Mouse (Mus musculus): ENCODE measurements at regions not wholly inside any gene's neighbourhood (a gene's known extent, or its start where the extent isn't known, plus 50 kb on each side); places are given as distances from the start of the nearest gene placed in this dataset.

GRCm38 (mm10) chr10:99441014-99441413, 178.0 kb downstream of the Dusp6 start:
- Histone ChIP-seq H3K27me3 (replicated peaks; ENCODE audit: control insufficient read depth, insufficient read depth, low read length) (no peaks in the 10 kb centered on the region), H3K4me2 (ENCODE audit: low read length) (no peak overlapping the region), H3K4me1 (ENCODE audit: control insufficient read depth, insufficient read depth, low read depth, low read length) (no peaks in the 10 kb centered on the region), H3K27ac (ENCODE audit: low read depth, low read length) (peak overlapping the region; percentile 20; the same call in 1 of the 2 replicates), H3K9ac (ENCODE audit: low read depth, low read length) (no peak overlapping the region), H3K4me3 (ENCODE audit: low read length) (no peak overlapping the region), H3K9me3 (ENCODE audit: control insufficient read depth, low read length) (no peaks in the 10 kb centered on the region), H3K36me3 (ENCODE audit: control insufficient read depth, insufficient read depth, low read length) (no peaks in the 10 kb centered on the region)
- ATAC-seq: no peak
- 40% methylated on average over 6 of the region's 6 CpGs for WGBS

DNA sequence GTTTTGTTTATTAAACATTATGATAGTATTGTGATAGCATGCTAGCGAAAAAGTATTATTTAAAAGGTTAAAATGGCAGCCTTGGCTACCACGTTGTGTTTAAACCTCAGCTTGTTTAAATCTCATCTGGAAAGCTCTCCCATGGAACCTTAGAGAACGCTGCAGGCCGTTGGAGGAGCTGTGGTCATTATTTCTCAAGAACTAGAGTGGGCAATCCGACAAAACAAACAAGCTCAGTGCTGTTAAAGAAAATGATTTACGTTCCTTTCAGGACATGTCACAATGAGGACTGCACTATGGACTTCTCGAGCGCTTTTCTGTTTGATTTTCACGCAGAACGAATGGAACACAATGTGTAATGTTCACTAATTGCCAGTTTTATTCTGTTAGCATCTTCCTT, 178.9 kb downstream of the Dusp6 start:
- Histone ChIP-seq H3K4me3 (ENCODE audit: low read length) (no peak overlapping the region), H3K9ac (ENCODE audit: low read depth, low read length) (no peak overlapping the region), H3K27ac (ENCODE audit: low read depth, low read length) (no peak overlapping the region), H3K4me2 (ENCODE audit: low read length) (no peak overlapping the region), H3K4me1 (ENCODE audit: control insufficient read depth, insufficient read depth, low read depth, low read length) (no peaks in the 10 kb centered on the region), H3K27me3 (replicated peaks; ENCODE audit: control insufficient read depth, insufficient read depth, low read length) (no peaks in the 10 kb centered on the region), H3K9me3 (ENCODE audit: control insufficient read depth, low read length) (no peaks in the 10 kb centered on the region), H3K36me3 (ENCODE audit: control insufficient read depth, insufficient read depth, low read length) (no peaks in the 10 kb centered on the region)
- 38% methylated on average over 10 of the region's 10 CpGs for WGBS
- no peak for ATAC-seq

GRCm38 (mm10) chr10:99443453-99444170, 180.6 kb downstream of the Dusp6 start:
- Histone ChIP-seq H3K9ac (ENCODE audit: low read depth, low read length) (no peak overlapping the region), H3K4me1 (ENCODE audit: control insufficient read depth, insufficient read depth, low read depth, low read length) (no peaks in the 10 kb centered on the region), H3K36me3 (ENCODE audit: control insufficient read depth, insufficient read depth, low read length) (no peaks in the 10 kb centered on the region), H3K27ac (ENCODE audit: low read depth, low read length) (no peak overlapping the region), H3K4me3 (ENCODE audit: low read length) (no peak overlapping the region), H3K4me2 (ENCODE audit: low read length) (no peak overlapping the region), H3K9me3 (ENCODE audit: control insufficient read depth, low read length) (no peaks in the 10 kb centered on the region), H3K27me3 (replicated peaks; ENCODE audit: control insufficient read depth, insufficient read depth, low read length) (no peaks in the 10 kb centered on the region)
- WGBS: 90% methylated on average over 18 of the region's 18 CpGs
- ATAC-seq: no peak

DNA sequence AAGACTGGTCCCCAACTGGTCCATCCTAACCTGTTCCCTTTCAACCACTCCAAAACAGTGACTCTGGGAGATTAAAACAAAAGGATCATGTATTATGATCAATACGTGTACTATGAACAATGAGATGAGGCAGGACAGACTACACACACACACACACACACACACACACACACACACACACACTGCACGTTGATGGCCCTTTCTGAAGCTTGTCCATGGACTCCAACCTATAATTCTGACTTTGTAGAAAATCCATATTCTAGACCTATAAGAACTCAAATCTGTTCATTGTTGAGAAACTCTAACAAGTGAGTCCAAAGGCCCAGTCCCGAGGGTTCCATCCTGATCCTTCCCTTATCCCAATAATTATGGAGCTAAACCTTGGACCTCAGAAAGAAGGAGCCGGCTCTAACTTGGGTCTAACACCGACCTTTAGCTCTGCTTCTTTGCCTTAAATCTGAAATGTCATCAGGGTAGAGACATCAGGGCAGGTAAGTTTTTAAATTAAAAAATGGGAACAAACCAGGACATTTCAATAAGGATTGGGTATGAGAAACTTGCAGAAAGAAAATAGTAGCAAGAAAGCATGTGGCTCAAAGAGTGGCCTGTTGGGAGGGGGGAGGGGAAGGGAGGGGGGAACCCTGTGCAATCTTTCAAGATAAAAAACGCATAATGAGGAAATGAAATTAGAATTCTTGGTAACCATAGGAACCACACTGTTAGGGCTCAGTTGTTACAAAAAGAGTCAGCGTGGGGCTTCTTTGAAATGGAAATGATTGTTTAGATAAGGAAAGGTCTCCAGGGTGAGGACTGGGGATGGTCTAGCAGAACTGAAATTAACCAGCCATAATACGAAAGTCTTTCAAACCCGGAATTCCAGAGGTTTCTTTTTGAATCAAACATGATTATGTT, 187.9 kb downstream of the Dusp6 start:
- Histone ChIP-seq H3K9me3 (ENCODE audit: control insufficient read depth, low read length) (no peaks in the 10 kb centered on the region), H3K9ac (ENCODE audit: low read depth, low read length) (no peak overlapping the region), H3K27ac (ENCODE audit: low read depth, low read length) (0 out of 2 replicates have a peak overlapping the region, but pooled peaks have one; percentile 12), H3K4me3 (ENCODE audit: low read length) (no peak overlapping the region), H3K36me3 (ENCODE audit: control insufficient read depth, insufficient read depth, low read length) (no peaks in the 10 kb centered on the region), H3K4me2 (ENCODE audit: low read length) (peak overlapping the region; percentile 25; the same call in 1 of the 2 replicates), H3K27me3 (replicated peaks; ENCODE audit: control insufficient read depth, insufficient read depth, low read length) (no peaks in the 10 kb centered on the region), H3K4me1 (ENCODE audit: control insufficient read depth, insufficient read depth, low read depth, low read length) (peaks cover 7% of the 10 kb centered on the region; the same call in 1 of the 2 replicates)
- WGBS: 30% methylated on average over 9 of the region's 9 CpGs
- peak; percentile 81 for ATAC-seq

DNA sequence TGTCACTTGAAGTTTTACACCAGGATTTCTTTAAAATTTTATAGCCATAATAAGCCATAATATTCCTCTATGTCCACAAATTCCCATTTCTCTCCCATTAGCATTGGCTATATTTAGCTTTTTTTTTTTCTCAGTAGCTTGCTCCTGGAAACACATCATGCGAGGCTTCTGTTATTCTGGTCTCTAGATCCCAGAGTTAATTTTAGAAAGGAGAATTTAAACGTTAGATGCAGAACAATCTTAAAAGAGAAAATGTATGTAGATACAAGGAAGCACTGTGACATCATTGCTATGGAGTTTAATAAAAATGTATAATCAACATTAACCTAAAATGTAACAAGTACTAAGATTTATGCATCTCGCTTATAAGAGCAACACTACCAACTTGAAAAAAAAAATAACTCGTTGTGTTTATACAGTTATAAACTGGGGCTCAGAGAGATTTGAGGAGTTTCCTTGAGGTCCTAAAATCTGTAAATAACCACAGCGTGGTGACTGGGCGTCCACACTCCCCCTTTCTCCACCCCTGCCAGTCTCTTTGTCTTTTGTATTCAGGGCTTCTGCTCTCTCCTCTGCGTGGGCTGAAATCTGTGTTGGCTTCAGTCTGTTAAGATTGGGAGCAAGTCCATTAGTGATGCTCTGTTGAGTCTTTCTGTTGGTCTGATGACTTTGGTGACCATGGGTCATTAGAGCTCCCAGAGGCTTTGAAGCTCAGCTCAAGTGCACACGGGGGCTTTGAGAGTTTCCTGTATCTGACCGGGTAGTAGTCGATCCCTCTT, 188.8 kb downstream of the Dusp6 start:
- no peak overlapping the region for H3K9ac ChIP-seq (ENCODE audit: low read depth, low read length)
- no peaks in the 10 kb centered on the region for H3K9me3 ChIP-seq (ENCODE audit: control insufficient read depth, low read length)
- no peak overlapping the region for H3K4me3 ChIP-seq (ENCODE audit: low read length)
- peak; percentile 59 for ATAC-seq
- 11% methylated on average over 10 of the region's 10 CpGs for WGBS
- no peaks in the 10 kb centered on the region for H3K36me3 ChIP-seq (ENCODE audit: control insufficient read depth, insufficient read depth, low read length)
- peak overlapping the region; percentile 15; the same call in 1 of the 2 replicates for H3K4me2 ChIP-seq (ENCODE audit: low read length)
- no peaks in the 10 kb centered on the region for H3K27me3 ChIP-seq (replicated peaks; ENCODE audit: control insufficient read depth, insufficient read depth, low read length)
- peak overlapping the region; percentile 42; the same call in 1 of the 2 replicates for H3K27ac ChIP-seq (ENCODE audit: low read depth, low read length)
- peaks cover 7% of the 10 kb centered on the region; the same call in 1 of the 2 replicates for H3K4me1 ChIP-seq (ENCODE audit: control insufficient read depth, insufficient read depth, low read depth, low read length)

- Histone ChIP-seq H3K27ac (ENCODE audit: low read depth, low read length) (no peak overlapping the region), H3K27me3 (replicated peaks; ENCODE audit: control insufficient read depth, insufficient read depth, low read length) (no peaks in the 10 kb centered on the region), H3K4me3 (ENCODE audit: low read length) (no peak overlapping the region), H3K9me3 (ENCODE audit: control insufficient read depth, low read length) (no peaks in the 10 kb centered on the region), H3K9ac (ENCODE audit: low read depth, low read length) (no peak overlapping the region), H3K4me2 (ENCODE audit: low read length) (no peak overlapping the region), H3K36me3 (ENCODE audit: control insufficient read depth, insufficient read depth, low read length) (no peaks in the 10 kb centered on the region), H3K4me1 (ENCODE audit: control insufficient read depth, insufficient read depth, low read depth, low read length) (peaks cover 6% of the 10 kb centered on the region; the same call in 1 of the 2 replicates)
- WGBS: 88% methylated on average over 5 of the region's 5 CpGs
- no peak for ATAC-seq
Measured at GRCm38 (mm10) chr10:99456180-99456579, 193.1 kb downstream of the Dusp6 start.

DNA sequence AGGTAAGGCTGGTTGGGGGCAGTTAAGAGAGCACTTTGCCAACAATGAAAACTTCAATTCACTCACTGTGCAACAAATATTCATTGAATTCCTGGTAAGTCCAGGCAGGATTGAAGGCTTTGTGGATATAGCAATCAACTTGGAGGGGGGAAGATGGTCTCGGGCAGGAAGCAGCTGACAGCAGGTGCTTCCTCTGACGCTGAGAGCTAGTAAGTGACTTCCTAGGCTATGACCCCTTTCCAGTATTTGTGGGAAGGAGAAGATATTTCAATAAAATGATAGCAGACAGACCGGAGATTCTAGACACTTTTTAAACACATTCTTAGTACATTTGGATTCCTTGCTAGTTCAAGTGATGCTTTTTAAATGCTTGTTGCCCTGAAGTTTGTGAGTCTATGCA, 195.0 kb downstream of the Dusp6 start:
- Histone ChIP-seq H3K4me1 (ENCODE audit: control insufficient read depth, insufficient read depth, low read depth, low read length) (no peaks in the 10 kb centered on the region), H3K36me3 (ENCODE audit: control insufficient read depth, insufficient read depth, low read length) (no peaks in the 10 kb centered on the region), H3K4me3 (ENCODE audit: low read length) (no peak overlapping the region), H3K27ac (ENCODE audit: low read depth, low read length) (no peak overlapping the region), H3K9me3 (ENCODE audit: control insufficient read depth, low read length) (no peaks in the 10 kb centered on the region), H3K4me2 (ENCODE audit: low read length) (no peak overlapping the region), H3K9ac (ENCODE audit: low read depth, low read length) (no peak overlapping the region), H3K27me3 (replicated peaks; ENCODE audit: control insufficient read depth, insufficient read depth, low read length) (no peaks in the 10 kb centered on the region)
- no peak for ATAC-seq
- 73% methylated on average over 3 of the region's 3 CpGs for WGBS

DNA sequence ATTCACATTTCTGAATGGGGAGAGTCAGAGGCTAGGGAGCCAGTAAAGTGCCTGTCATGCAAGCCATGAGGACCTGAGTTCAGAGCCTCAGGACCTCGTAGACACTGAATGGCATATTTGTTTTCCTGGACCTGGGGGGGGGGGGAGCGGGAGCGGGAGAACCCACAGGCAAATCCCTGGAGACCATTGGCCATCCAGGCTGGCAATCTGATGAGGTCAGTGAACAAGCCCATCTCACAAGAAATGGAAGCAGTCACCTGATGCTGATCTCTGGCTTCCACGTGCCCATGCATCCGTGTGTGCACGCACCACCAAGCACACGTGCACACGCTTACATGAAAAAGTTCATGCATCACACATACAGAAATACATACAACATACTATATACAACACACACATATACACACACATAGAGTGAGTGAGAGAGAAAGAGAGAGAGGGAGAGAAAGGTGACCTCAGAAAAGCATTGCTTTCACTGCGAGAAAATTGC, 196.2 kb downstream of the Dusp6 start:
- Histone ChIP-seq H3K27ac (ENCODE audit: low read depth, low read length) (no peak overlapping the region), H3K36me3 (ENCODE audit: control insufficient read depth, insufficient read depth, low read length) (no peaks in the 10 kb centered on the region), H3K4me3 (ENCODE audit: low read length) (no peak overlapping the region), H3K9me3 (ENCODE audit: control insufficient read depth, low read length) (no peaks in the 10 kb centered on the region), H3K4me2 (ENCODE audit: low read length) (no peak overlapping the region), H3K27me3 (replicated peaks; ENCODE audit: control insufficient read depth, insufficient read depth, low read length) (no peaks in the 10 kb centered on the region), H3K4me1 (ENCODE audit: control insufficient read depth, insufficient read depth, low read depth, low read length) (no peaks in the 10 kb centered on the region), H3K9ac (ENCODE audit: low read depth, low read length) (no peak overlapping the region)
- WGBS: 80% methylated on average over 9 of the region's 9 CpGs
- no peak for ATAC-seq

All from hindbrain, embryonic 16.5 days (tissue).